In the genomic region with DNA sequence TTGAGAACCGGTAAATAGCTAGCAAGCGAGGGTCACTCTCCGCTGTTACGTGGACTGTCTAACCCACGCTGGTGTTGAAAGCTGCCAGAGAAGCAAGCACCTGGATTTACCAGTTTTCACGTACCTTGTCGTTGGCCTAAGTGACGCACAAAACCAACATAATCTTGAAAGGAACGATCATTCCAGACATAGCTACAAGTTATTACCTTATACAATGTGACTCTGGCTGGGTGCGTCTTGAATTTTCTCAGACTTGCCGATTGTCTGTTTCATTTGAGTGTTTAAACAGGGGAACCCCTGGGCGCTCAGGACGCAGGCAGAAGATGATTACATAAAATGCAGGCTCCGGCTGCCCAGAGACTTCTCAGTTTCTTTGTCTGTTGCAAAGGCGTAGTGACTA, we compare ENCODE assay signal across 8 mouse cellular contexts. TPM values are rescaled to one million over a fixed set of nuclear protein-coding genes. Genes with fewer than 3 reads are reported as not detected.
DNase-seq lines count a peak whose midpoint lies in the region; ATAC-seq and TF ChIP-seq lines count a peak whose summit lies in the region.

No protein-coding gene starts in this region.

- H3K27ac ChIP-seq in lung, postnatal 0 days (ENCODE audit: low read length): peak overlapping the region; percentile 54; the same call in 1 of the 2 replicates
- H3K27ac ChIP-seq in stomach, postnatal 0 days (replicated peaks): peak overlapping the region; percentile 13; the same call in 1 of the 2 replicates

- peaks cover 11% of the 10 kb centered on the region; the same call in 1 of the 2 replicates for H3K4me1 ChIP-seq in lung, postnatal 0 days (ENCODE audit: insufficient read depth, low read depth, low read length)
- no peaks in the 10 kb centered on the region for H3K4me1 ChIP-seq in stomach, postnatal 0 days (replicated peaks; ENCODE audit: control insufficient read depth, insufficient read depth)

- TF ChIP-seq CTCF in lung, postnatal 0 days (IDR thresholded peaks at IDR 0.05): no peak
- TF ChIP-seq CTCF in stomach, postnatal 0 days (IDR thresholded peaks at IDR 0.05; ENCODE audit: low read depth): no peak

- H3K9ac ChIP-seq in lung, postnatal 0 days (replicated peaks; ENCODE audit: low read depth): peak overlapping the region; percentile 54
- H3K9ac ChIP-seq in stomach, postnatal 0 days (ENCODE audit: low read length): peak overlapping the region; percentile 67

- no peaks in the 10 kb centered on the region for H3K27me3 ChIP-seq in lung, postnatal 0 days (replicated peaks; ENCODE audit: insufficient read depth, low read length)
- H3K27me3 ChIP-seq in stomach, postnatal 0 days (ENCODE audit: control insufficient read depth, insufficient read depth, low read length): no peaks in the 10 kb centered on the region

- H3K9me3 ChIP-seq in lung, postnatal 0 days (ENCODE audit: low read length): no peaks in the 10 kb centered on the region
- no peaks in the 10 kb centered on the region for H3K9me3 ChIP-seq in stomach, postnatal 0 days (ENCODE audit: control insufficient read depth, low read length)

- no peaks in the 10 kb centered on the region for H3K36me3 ChIP-seq in lung, postnatal 0 days (ENCODE audit: insufficient read depth, low read length)
- H3K36me3 ChIP-seq in stomach, postnatal 0 days (ENCODE audit: control insufficient read depth, insufficient read depth, low read length): no peaks in the 10 kb centered on the region

- 5% methylated on average over 15 of the region's 15 CpGs for WGBS in lung, postnatal 0 days
- WGBS in stomach, postnatal 0 days: 4% methylated on average over 15 of the region's 15 CpGs

- peak; percentile 28 for DNase-seq in cerebellum, adult 11-12 months
- DNase-seq in cerebellum, adult 9-10 months: no peak
- DNase-seq in urinary bladder, postnatal 14 days (ENCODE audit: low spot score): peak; percentile 11
- DNase-seq in urinary bladder, postnatal 25 days (ENCODE audit: low spot score): no peak
- DNase-seq in induced T-regulatory cell, adult 2 months (ENCODE audit: low read depth): peak; percentile 47
- DNase-seq in lung, postnatal 0 days (ENCODE audit: low spot score): peak; percentile 72
- peak; percentile 30 for DNase-seq in stomach, postnatal 0 days (ENCODE audit: low spot score)
- no peak for DNase-seq in testis, postnatal 10 days (ENCODE audit: low spot score)

- H3K4me2 ChIP-seq in lung, postnatal 0 days (replicated peaks; ENCODE audit: low read depth, low read length): peak overlapping the region; percentile 83
- peak overlapping the region; percentile 70 for H3K4me2 ChIP-seq in stomach, postnatal 0 days (replicated peaks; ENCODE audit: low read depth)

- H3K4me3 ChIP-seq in lung, postnatal 0 days (ENCODE audit: low read depth, low read length): peak overlapping the region; percentile 81
- peak overlapping the region; percentile 83 for H3K4me3 ChIP-seq in stomach, postnatal 0 days (ENCODE audit: low read depth, low read length)

- no peak for TF ChIP-seq EP300 in lung, postnatal 0 days (IDR thresholded peaks at IDR 0.05)
- TF ChIP-seq EP300 in stomach, postnatal 0 days (optimal IDR thresholded peaks at IDR 0.05): no peak

- ATAC-seq in lung, postnatal 0 days: 0 out of 2 replicates have a peak, but pooled peaks have one; percentile 9
- ATAC-seq in stomach, postnatal 0 days (ENCODE audit: low FRiP score, low TSS enrichment): no peak

RNA-seq across cellular contexts. Expression of a gene that starts 0.8 kb away (rescaled TPM):
- polyA plus RNA-seq in lung, postnatal 0 days (2015; fragmentation: Nextera tagmentation; extraction: Ambion mirVana): 6.1 and 7.0 TPM in 2 replicates
- 5.4 and 6.1 TPM in 2 replicates for polyA plus RNA-seq in stomach, postnatal 0 days (2015; fragmentation: Nextera tagmentation; extraction: Ambion mirVana)

RNA-seq across cellular contexts. Expression of a gene that starts 1.0 kb away (rescaled TPM):
- 53.9 and 55.0 TPM in 2 replicates for polyA plus RNA-seq in lung, postnatal 0 days (2015; fragmentation: Nextera tagmentation; extraction: Ambion mirVana)
- 60.2 and 68.5 TPM in 2 replicates for polyA plus RNA-seq in stomach, postnatal 0 days (2015; fragmentation: Nextera tagmentation; extraction: Ambion mirVana)

RNA-seq across cellular contexts. Expression of a gene that starts 25.2 kb away (rescaled TPM):
- polyA plus RNA-seq in lung, postnatal 0 days (2015; fragmentation: Nextera tagmentation; extraction: Ambion mirVana): 57.4 and 61.6 TPM in 2 replicates
- 42.6 and 46.5 TPM in 2 replicates for polyA plus RNA-seq in stomach, postnatal 0 days (2015; fragmentation: Nextera tagmentation; extraction: Ambion mirVana)

Comparison
In these comparisons a context has a peak if more than half of its experiments do, and no peak if none do; other contexts are left out.
1. DNase-seq: peak in cerebellum, adult 11-12 months (single experiment), urinary bladder, postnatal 14 days (single experiment), induced T-regulatory cell, adult 2 months (single experiment), lung, postnatal 0 days (single experiment) and stomach, postnatal 0 days (single experiment); none in cerebellum, adult 9-10 months (single experiment), urinary bladder, postnatal 25 days (single experiment) and testis, postnatal 10 days (single experiment).